Mouse (Mus musculus): ENCODE measurements around the gene Set. TPM values are rescaled to one million over a fixed set of nuclear protein-coding genes. Genes with fewer than 3 reads are reported as not detected.
"Not testable (repeated sequence)": the region's sequence is repeated elsewhere in the genome, so short reads cannot be mapped to it uniquely, and the experiment has no call there.

Set gene
- total and polyA plus RNA-seq, 3 experiments, result 751 to 849 (median 806) TPM

DNA sequence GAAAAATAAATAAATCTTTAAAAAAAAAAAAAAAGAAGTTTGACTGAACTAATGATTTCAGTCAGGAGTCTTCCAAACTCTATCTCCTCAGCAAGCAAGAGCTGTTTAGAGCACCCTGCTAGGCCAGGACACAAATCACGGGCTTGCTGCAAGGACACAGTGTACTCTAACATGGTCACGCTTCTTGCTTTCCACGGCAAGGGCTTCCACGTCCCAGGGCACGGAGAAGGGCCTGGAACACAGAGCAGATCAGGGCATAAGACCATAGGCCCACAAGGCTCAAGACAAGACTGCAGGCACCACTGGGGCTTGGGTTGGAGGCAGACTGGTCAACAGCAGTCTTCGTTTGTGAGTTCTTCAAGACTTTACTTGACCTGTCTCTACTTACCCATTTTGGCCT is 10.1 kb upstream of the Set start:
- no peak for DNase-seq (ENCODE audit: low spot score)

DNA sequence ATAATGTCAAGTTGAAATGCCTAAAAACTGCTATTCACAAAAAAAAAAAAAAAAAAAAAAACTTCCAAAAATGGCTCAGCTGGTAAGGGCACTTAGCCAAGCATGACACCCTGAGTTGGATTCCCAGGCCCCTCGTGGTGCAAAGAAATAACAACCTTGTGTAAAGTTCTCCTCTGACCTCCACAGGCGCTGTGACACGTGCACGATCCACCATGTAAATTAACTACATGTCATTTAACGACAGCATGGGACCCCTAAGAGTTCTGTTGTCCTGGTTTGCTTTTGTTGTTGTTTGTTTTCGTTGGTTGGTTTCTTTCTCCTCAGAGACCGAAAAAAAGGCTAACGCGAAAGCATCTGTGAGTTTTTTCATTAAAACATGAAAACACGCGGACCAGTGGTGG is 9.1 kb upstream of the Set start:
- peak; percentile 26 for DNase-seq (ENCODE audit: low spot score)
- Histone ChIP-seq H3K9me3 (replicated peaks) (no peaks in the 10 kb centered on the region), H3K36me3 (replicated peaks) (peaks cover 36% of the 10 kb centered on the region), H3K4me1 (ENCODE audit: insufficient read depth, low read depth, low read length) (peaks cover 32% of the 10 kb centered on the region), H3K4me3 (ENCODE audit: low read depth, low read length) (peak overlapping the region; percentile 81), H3K27me3 (ENCODE audit: insufficient read depth, low read length) (no peaks in the 10 kb centered on the region)
- no peak for TF ChIP-seq GATA2 (IDR thresholded peaks at IDR 0.05; ENCODE audit: borderline replicate concordance, low read depth, low read length)
- TF ChIP-seq GATA1 (IDR thresholded peaks at IDR 0.05; ENCODE audit: borderline replicate concordance, low read length), result no peak
- TF ChIP-seq TAL1 (conservative IDR thresholded peaks at IDR 0.05; ENCODE audit: low read depth, low read length), result no peak
- no peak for TF ChIP-seq POLR2AphosphoS5 (IDR thresholded peaks at IDR 0.05; ENCODE audit: insufficient replicate concordance, low read depth, low read length)
- ATAC-seq (ENCODE audit: extremely low read depth, insufficient number of reproducible peaks, low FRiP score, poor library complexity, severe bottlenecking), result no peak

More for the DNA sequence above, 10.1 kb upstream of the Set start:
- TF ChIP-seq TAL1 (conservative IDR thresholded peaks at IDR 0.05; ENCODE audit: low read depth, low read length) (no peak), GATA1 (IDR thresholded peaks at IDR 0.05; ENCODE audit: borderline replicate concordance, low read length) (no peak)
- H3K27me3 ChIP-seq (ENCODE audit: insufficient read depth, low read length), result no peaks in the 10 kb centered on the region
- peak overlapping the region; percentile 13; the same call in 1 of the 2 replicates for H3K4me3 ChIP-seq (ENCODE audit: low read depth, low read length)
- H3K9me3 ChIP-seq (replicated peaks), result no peaks in the 10 kb centered on the region
- peaks cover 45% of the 10 kb centered on the region for H3K36me3 ChIP-seq (replicated peaks)
- no peak for ATAC-seq (ENCODE audit: extremely low read depth, insufficient number of reproducible peaks, low FRiP score, poor library complexity, severe bottlenecking)
- peaks cover 41% of the 10 kb centered on the region for H3K4me1 ChIP-seq (ENCODE audit: insufficient read depth, low read depth, low read length)

DNA sequence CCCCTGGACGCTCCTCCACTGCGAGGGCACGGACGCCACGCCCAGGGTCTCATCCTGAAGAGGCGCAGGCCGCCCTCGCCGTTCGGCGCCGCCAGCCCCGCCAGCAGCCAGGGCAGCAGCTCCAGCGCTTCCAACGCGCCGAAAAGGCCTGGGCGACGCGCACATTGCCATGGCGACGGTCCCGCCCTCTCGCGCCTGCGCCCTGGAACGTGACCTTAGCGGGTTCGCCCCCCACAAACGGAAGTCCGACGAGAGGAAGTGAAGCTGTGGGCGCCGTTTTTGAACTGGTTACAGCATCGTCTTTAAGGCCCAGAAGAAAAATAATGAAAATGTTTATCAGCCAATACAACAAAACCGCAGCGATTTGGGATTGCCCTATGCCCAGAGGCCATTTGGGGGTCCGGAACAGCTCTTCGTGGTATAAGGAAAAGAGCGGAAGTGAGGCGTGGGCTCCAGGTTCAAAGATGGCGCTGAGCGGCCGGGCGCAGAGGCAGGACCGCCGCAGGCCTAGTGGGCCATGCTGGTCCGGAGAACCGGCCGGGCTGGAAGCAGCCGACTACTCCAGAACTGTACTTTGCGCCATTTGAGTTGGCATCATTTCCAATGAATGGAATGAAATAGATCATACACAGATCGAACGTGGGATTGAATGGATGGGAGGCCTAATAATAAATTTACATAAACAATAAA is 8.3 kb upstream of the Set start, which contains the start of gene Wdr34:
Gene Wdr34, minus strand, starts transcription at position 183 of the 690 bp plus-strand sequence.
- Histone ChIP-seq H3K4me1 (ENCODE audit: insufficient read depth, low read depth, low read length) (peaks cover 32% of the 10 kb centered on the region), H3K9me3 (replicated peaks) (no peaks in the 10 kb centered on the region), H3K4me3 (ENCODE audit: low read depth, low read length) (peak within 1 kb of the TSS; percentile 81), H3K27me3 (ENCODE audit: insufficient read depth, low read length) (peaks cover under 1% of the 10 kb centered on the region; the same call in 1 of the 2 replicates), H3K36me3 (replicated peaks) (peaks cover 33% of the 10 kb centered on the region)
- DNase-seq (ENCODE audit: low spot score) (peak; percentile 89), ATAC-seq (ENCODE audit: extremely low read depth, insufficient number of reproducible peaks, low FRiP score, poor library complexity, severe bottlenecking) (peak; percentile 50)
- no peak for TF ChIP-seq GATA1 (IDR thresholded peaks at IDR 0.05; ENCODE audit: borderline replicate concordance, low read length)
- no peak for TF ChIP-seq GATA2 (IDR thresholded peaks at IDR 0.05; ENCODE audit: borderline replicate concordance, low read depth, low read length)
- TF ChIP-seq TAL1 (conservative IDR thresholded peaks at IDR 0.05; ENCODE audit: low read depth, low read length), result no peak
- no peak for TF ChIP-seq CTCF (IDR thresholded peaks at IDR 0.05; ENCODE audit: low read depth, low read length)
- TF ChIP-seq POLR2AphosphoS5 (IDR thresholded peaks at IDR 0.05; ENCODE audit: insufficient replicate concordance, low read depth, low read length), result no peak

DNA sequence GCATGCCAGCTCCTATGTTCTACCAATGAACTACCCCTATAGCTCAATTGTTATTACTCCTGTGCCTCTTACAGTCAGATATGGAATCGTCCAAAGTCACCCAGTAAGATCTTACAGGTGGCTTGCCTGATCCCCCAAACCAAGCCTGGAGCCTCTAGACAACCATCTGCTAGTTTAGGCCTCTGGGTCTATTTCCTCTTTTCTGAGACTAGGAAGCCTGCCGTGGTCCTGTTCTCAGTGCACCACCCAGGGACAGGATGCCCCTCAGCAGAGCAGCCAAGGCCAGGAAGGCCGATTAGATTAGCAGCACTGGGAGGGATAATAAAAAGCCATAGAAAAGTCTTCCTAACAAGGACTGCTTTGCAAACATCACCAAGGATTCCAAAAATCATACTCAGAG is 7.3 kb upstream of the Set start:
- TF ChIP-seq GATA2 (IDR thresholded peaks at IDR 0.05; ENCODE audit: borderline replicate concordance, low read depth, low read length) (no peak), CTCF (IDR thresholded peaks at IDR 0.05; ENCODE audit: low read depth, low read length) (no peak), TAL1 (conservative IDR thresholded peaks at IDR 0.05; ENCODE audit: low read depth, low read length) (no peak), GATA1 (IDR thresholded peaks at IDR 0.05; ENCODE audit: borderline replicate concordance, low read length) (no peak), POLR2AphosphoS5 (IDR thresholded peaks at IDR 0.05; ENCODE audit: insufficient replicate concordance, low read depth, low read length) (no peak)
- H3K27me3 ChIP-seq (ENCODE audit: insufficient read depth, low read length), result peaks cover 3% of the 10 kb centered on the region; the same call in 1 of the 2 replicates
- DNase-seq (ENCODE audit: low spot score), result peak; percentile 73
- peaks cover 26% of the 10 kb centered on the region for H3K36me3 ChIP-seq (replicated peaks)
- H3K4me1 ChIP-seq (ENCODE audit: insufficient read depth, low read depth, low read length), result peaks cover 34% of the 10 kb centered on the region
- no peaks in the 10 kb centered on the region for H3K9me3 ChIP-seq (replicated peaks)
- peak; percentile 50 for ATAC-seq (ENCODE audit: extremely low read depth, insufficient number of reproducible peaks, low FRiP score, poor library complexity, severe bottlenecking)
- H3K4me3 ChIP-seq (ENCODE audit: low read depth, low read length), result no peak overlapping the region

DNA sequence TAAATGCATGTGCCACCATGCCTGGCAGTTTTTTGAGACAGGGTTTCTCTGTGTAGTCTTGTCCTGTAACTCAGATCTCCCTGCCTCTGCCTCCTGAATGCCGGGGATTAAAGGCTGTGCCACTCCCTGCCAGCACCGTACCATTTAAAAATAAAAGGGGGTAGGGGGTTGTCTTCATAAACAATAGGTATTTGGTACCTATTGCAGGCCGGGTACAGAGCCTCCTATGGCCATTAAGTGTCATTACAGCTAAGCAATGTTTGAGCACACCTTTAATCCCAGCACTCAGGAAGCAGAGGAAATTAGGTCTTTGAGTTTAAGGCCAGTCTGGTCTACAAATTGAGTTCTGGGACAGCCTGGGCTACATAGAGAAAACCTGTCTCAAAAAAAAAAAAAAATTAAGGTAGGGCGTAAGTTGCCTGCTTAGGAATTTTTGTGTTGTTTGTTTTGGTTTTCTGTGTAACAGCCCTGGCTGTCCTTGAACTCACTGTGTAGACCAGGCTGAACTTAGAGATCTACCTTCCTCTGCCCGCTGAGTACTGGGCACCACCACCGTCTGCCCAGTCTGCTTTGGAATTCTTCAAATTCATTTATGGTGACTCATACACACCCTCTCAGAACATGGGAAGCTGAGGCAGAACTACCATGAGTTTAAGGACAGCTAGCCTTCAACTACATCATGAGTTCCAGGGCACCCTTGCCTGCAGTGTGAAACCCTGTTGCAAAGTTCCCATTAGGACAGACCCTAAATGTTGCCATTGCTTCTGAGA is 5.0 kb upstream of the Set start:
- TF ChIP-seq CTCF (IDR thresholded peaks at IDR 0.05; ENCODE audit: low read depth, low read length) (peak; percentile 72; the same call in 1 of the 2 replicates), TAL1 (conservative IDR thresholded peaks at IDR 0.05; ENCODE audit: low read depth, low read length) (no peak), GATA2 (IDR thresholded peaks at IDR 0.05; ENCODE audit: borderline replicate concordance, low read depth, low read length) (no peak)
- peaks cover 3% of the 10 kb centered on the region; the same call in 1 of the 2 replicates for H3K27me3 ChIP-seq (ENCODE audit: insufficient read depth, low read length)
- peaks cover 5% of the 10 kb centered on the region for H3K36me3 ChIP-seq (replicated peaks)
- H3K9me3 ChIP-seq (replicated peaks), result no peaks in the 10 kb centered on the region
- H3K4me1 ChIP-seq (ENCODE audit: insufficient read depth, low read depth, low read length), result peaks cover 27% of the 10 kb centered on the region
- DNase-seq (ENCODE audit: low spot score) (no peak), ATAC-seq (ENCODE audit: extremely low read depth, insufficient number of reproducible peaks, low FRiP score, poor library complexity, severe bottlenecking) (no peak)
- no peak overlapping the region for H3K4me3 ChIP-seq (ENCODE audit: low read depth, low read length)

DNA sequence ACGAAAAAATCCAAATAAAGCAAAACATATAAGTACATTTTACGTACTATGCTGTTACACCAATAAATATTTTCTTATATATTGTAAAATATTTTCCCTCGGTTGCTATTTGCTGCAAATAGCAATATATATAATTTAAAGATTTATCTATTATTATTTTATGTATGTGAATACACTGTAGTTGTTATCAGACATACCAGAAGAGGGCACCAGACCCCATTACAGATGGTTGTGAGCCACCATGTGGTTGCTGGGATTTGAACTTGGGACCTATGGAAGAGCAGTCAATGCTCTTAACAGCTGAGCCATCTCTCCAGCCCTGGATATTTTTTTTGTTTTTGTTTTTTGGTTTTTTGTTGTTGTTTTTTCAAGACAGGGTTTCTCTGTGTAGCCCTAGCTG is 1.9 kb upstream of the Set start:
- not testable (repeated sequence) for DNase-seq (ENCODE audit: low spot score); H3K4me3 ChIP-seq (ENCODE audit: low read depth, low read length); ATAC-seq (ENCODE audit: extremely low read depth, insufficient number of reproducible peaks, low FRiP score, poor library complexity, severe bottlenecking); H3K9me3 ChIP-seq (replicated peaks); H3K27me3 ChIP-seq (ENCODE audit: insufficient read depth, low read length); H3K36me3 ChIP-seq (replicated peaks)
- peaks cover 17% of the 10 kb centered on the region for H3K4me1 ChIP-seq (ENCODE audit: insufficient read depth, low read depth, low read length)
